Mouse (Mus musculus) hindbrain, embryonic 15.5 days (tissue): Measurements from ENCODE around the gene Arhgap22. TPM values are rescaled to one million over a fixed set of nuclear protein-coding genes. Genes with fewer than 3 reads are reported as not detected.

ENCODE experiments used
- ATAC-seq: fragments of 200-750 bp; cut with Nextera tagmentation; 2 replicates; pipeline ENCODE4 v1.8.0; 2017; ENCODE audit warnings: low read depth, moderate number of reproducible peaks, moderate TSS enrichment; ENCODE audit not compliant: low FRiP score
- H3K27ac ChIP-seq: fragments of 300-500 bp; sonication (generic); replicated peaks from 2 replicates; pipeline ENCODE4 v1.5.1; 2015; ENCODE audit warnings: mild to moderate bottlenecking, inconsistent platforms
- H3K27me3 ChIP-seq: fragments of 300-500 bp; sonication (generic); 2 replicates; pipeline ENCODE4 v1.6.1; 2015; ENCODE audit warnings: control low read depth, inconsistent platforms
- H3K36me3 ChIP-seq: fragments of 300-500 bp; sonication (generic); 2 replicates; pipeline ENCODE4 v1.6.1; 2015; ENCODE audit warnings: control low read depth, inconsistent platforms
- H3K4me1 ChIP-seq: fragments of 300-500 bp; sonication (generic); replicated peaks from 2 replicates; pipeline ENCODE4 v1.6.1; 2015; ENCODE audit warnings: control low read depth, inconsistent platforms
- H3K4me2 ChIP-seq: fragments of 300-500 bp; sonication (generic); 2 replicates; pipeline ENCODE4 v1.6.1; 2015; ENCODE audit warnings: moderate library complexity, mild to moderate bottlenecking, inconsistent platforms
- H3K4me3 ChIP-seq: fragments of 300-500 bp; sonication (generic); 2 replicates; pipeline ENCODE4 v1.5.1; 2015; ENCODE audit warnings: mild to moderate bottlenecking, inconsistent platforms
- H3K9ac ChIP-seq: fragments of 300-500 bp; sonication (generic); 2 replicates; pipeline ENCODE4 v1.6.1; 2015; ENCODE audit warnings: inconsistent platforms
- H3K9me3 ChIP-seq: fragments of 300-500 bp; sonication (generic); 2 replicates; pipeline ENCODE4 v1.6.1; 2016; ENCODE audit warnings: control low read depth, inconsistent platforms
- WGBS: fragments of 180-500 bp; shearing (Covaris S2); methylation state at CpG from one replicate; pipeline ENCODE4 v1.1.7; 2015; 5-methylcytosine and 5-hydroxymethylcytosine counted together
- polyA plus RNA-seq: library from polyadenylated mRNA; unstranded; fragments of >200 nt; fragmentation: Nextera tagmentation; extraction: Ambion mirVana; gene quantifications from 2 replicates; pipeline ENCODE4 v1.2.1, GENCODE M21; 2015

The Arhgap22 gene
- polyA plus RNA-seq, 1 experiment from 2014 or later: 2.6 TPM

- ATAC-seq: peak; percentile 51; the same call in 1 of the 2 replicates
- no peaks in the 10 kb centered on the region for H3K36me3 ChIP-seq
- 65% methylated on average over 16 of the region's 16 CpGs for WGBS
- H3K4me2 ChIP-seq: no peak overlapping the region
- H3K27ac ChIP-seq: no peak overlapping the region
- H3K4me1 ChIP-seq: peaks cover 8% of the 10 kb centered on the region; the same call in 1 of the 2 replicates
- H3K4me3 ChIP-seq: no peak overlapping the region
- no peaks in the 10 kb centered on the region for H3K27me3 ChIP-seq
- no peaks in the 10 kb centered on the region for H3K9me3 ChIP-seq
- H3K9ac ChIP-seq: no peak overlapping the region
These were observed 83.0 kb downstream of the Arhgap22 start for GRCm38 (mm10) chr14:33296698-33297341.

- 0 out of 2 replicates have a peak, but pooled peaks cover 2% of the 10 kb centered on the region for H3K27me3 ChIP-seq
- H3K36me3 ChIP-seq: no peaks in the 10 kb centered on the region
- no peak for ATAC-seq
- H3K9ac ChIP-seq: no peak overlapping the region
- H3K27ac ChIP-seq: no peak overlapping the region
- H3K9me3 ChIP-seq: no peaks in the 10 kb centered on the region
- peaks cover 8% of the 10 kb centered on the region; the same call in 1 of the 2 replicates for H3K4me1 ChIP-seq
- no peak overlapping the region for H3K4me2 ChIP-seq
- no peak overlapping the region for H3K4me3 ChIP-seq
- 28% methylated on average over 2 of the region's 2 CpGs for WGBS
These were observed 86.8 kb downstream of the Arhgap22 start for GRCm38 (mm10) chr14:33300591-33300990.

- peak; percentile 70 for ATAC-seq
- Histone ChIP-seq H3K9me3 (no peaks in the 10 kb centered on the region), H3K4me2 (no peak overlapping the region), H3K27ac (no peak overlapping the region), H3K36me3 (no peaks in the 10 kb centered on the region), H3K4me1 (no peaks in the 10 kb centered on the region), H3K9ac (no peak overlapping the region), H3K4me3 (no peak overlapping the region), H3K27me3 (0 out of 2 replicates have a peak, but pooled peaks cover 2% of the 10 kb centered on the region)
- WGBS: 24% methylated on average over 9 of the region's 9 CpGs
These were observed 89.6 kb downstream of the Arhgap22 start for GRCm38 (mm10) chr14:33303348-33303819.

DNA sequence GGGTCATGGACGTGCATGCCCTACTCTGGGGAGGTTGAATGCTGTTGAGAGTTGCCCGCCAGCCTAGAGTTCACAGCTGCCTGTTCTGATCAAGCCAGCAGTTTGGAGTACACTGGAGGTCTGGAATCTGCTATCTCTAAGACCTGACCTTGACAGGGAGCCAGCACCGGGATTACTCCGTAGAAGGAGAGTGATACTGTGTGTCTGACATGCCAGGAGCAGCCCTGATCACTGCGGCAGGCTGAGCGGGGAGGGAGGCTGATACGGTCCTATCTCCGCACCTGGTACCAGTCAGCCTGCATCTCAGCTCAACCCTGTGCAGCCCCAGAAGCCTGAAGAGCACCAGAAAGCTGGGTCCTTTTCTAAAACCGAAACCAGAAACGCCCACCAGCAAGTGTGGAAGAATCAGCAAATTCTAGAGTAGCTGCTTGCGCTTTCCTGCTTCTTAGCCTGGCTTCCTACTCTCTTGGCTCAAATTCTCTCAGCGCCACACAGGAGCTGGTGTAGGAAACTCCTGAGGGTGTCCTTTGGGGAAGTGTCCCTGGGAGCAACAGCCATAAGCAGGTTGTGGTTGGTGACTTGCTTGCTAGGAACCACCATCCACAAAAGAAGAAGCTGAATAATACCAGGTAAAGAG lies 91.9 kb downstream of the Arhgap22 start:
- WGBS: 83% methylated on average over 12 of the region's 12 CpGs

GRCm38 (mm10) chr14:33310719-33311118 lies 96.9 kb downstream of the Arhgap22 start:
- WGBS: 75% methylated on average over 4 of the region's 4 CpGs
- no peak for ATAC-seq

More for the DNA sequence above, 91.9 kb downstream of the Arhgap22 start:
- Histone ChIP-seq H3K27ac (no peak overlapping the region), H3K36me3 (no peaks in the 10 kb centered on the region), H3K4me1 (no peaks in the 10 kb centered on the region), H3K4me3 (no peak overlapping the region), H3K4me2 (no peak overlapping the region), H3K9ac (no peak overlapping the region), H3K9me3 (no peaks in the 10 kb centered on the region), H3K27me3 (0 out of 2 replicates have a peak, but pooled peaks cover 2% of the 10 kb centered on the region)
- no peak for ATAC-seq

GRCm38 (mm10) chr14:33312309-33312708 lies 98.5 kb downstream of the Arhgap22 start:
- Histone ChIP-seq H3K4me1 (no peaks in the 10 kb centered on the region), H3K9me3 (no peaks in the 10 kb centered on the region), H3K36me3 (no peaks in the 10 kb centered on the region), H3K4me2 (no peak overlapping the region), H3K9ac (no peak overlapping the region), H3K27me3 (no peaks in the 10 kb centered on the region), H3K27ac (no peak overlapping the region), H3K4me3 (no peak overlapping the region)
- no peak for ATAC-seq
- WGBS: 37% methylated on average over 4 of the region's 4 CpGs

More at GRCm38 (mm10) chr14:33310719-33311118, 96.9 kb downstream of the Arhgap22 start:
- Histone ChIP-seq H3K4me2 (no peak overlapping the region), H3K4me3 (no peak overlapping the region), H3K27me3 (no peaks in the 10 kb centered on the region), H3K27ac (no peak overlapping the region), H3K4me1 (no peaks in the 10 kb centered on the region), H3K9me3 (no peaks in the 10 kb centered on the region), H3K36me3 (no peaks in the 10 kb centered on the region), H3K9ac (no peak overlapping the region)

- Histone ChIP-seq H3K27ac (no peak overlapping the region), H3K36me3 (no peaks in the 10 kb centered on the region), H3K4me3 (no peak overlapping the region), H3K4me1 (0 out of 2 replicates have a peak, but pooled peaks cover 6% of the 10 kb centered on the region), H3K27me3 (peaks cover 9% of the 10 kb centered on the region; the same call in 1 of the 2 replicates), H3K9me3 (no peaks in the 10 kb centered on the region), H3K9ac (no peak overlapping the region), H3K4me2 (no peak overlapping the region)
- WGBS: 0% methylated on average over 4 of the region's 4 CpGs
- peak; percentile 55; the same call in 1 of the 2 replicates for ATAC-seq
These were observed 99.8 kb downstream of the Arhgap22 start for GRCm38 (mm10) chr14:33313624-33314023.

- H3K36me3 ChIP-seq: no peaks in the 10 kb centered on the region
- ATAC-seq: no peak
- no peaks in the 10 kb centered on the region for H3K9me3 ChIP-seq
- 51% methylated on average over 7 of the region's 7 CpGs for WGBS
- peaks cover 9% of the 10 kb centered on the region; the same call in 1 of the 2 replicates for H3K27me3 ChIP-seq
- no peak overlapping the region for H3K9ac ChIP-seq
- 0 out of 2 replicates have a peak, but pooled peaks cover 6% of the 10 kb centered on the region for H3K4me1 ChIP-seq
- H3K4me2 ChIP-seq: no peak overlapping the region
- no peak overlapping the region for H3K4me3 ChIP-seq
- H3K27ac ChIP-seq: no peak overlapping the region
These were observed 100.3 kb downstream of the Arhgap22 start for GRCm38 (mm10) chr14:33314160-33314559.

DNA sequence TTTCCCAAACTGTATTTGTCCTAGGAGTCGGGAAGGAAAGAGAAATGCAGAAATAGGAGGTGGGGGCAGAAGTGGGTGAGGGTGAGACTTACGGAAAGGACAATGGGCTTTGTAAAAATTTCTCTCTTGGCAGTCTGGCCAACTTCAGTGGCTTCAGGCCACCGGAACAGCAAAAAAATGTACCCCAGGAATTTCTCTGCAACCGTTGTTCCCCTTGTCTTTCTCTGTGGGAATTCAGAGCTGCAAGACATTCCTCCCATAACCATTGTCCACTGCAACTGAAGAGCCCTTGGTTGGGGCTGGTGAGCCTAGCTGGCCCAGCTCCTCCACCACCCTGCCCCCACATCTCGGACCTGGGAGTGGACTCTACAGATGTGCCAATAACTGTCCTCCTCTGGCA lies 101.3 kb downstream of the Arhgap22 start:
- Histone ChIP-seq H3K36me3 (no peaks in the 10 kb centered on the region), H3K4me3 (no peak overlapping the region), H3K27me3 (peaks cover 9% of the 10 kb centered on the region), H3K9me3 (no peaks in the 10 kb centered on the region), H3K4me2 (no peak overlapping the region), H3K9ac (no peak overlapping the region), H3K27ac (no peak overlapping the region), H3K4me1 (peaks cover 15% of the 10 kb centered on the region; the same call in 1 of the 2 replicates)
- ATAC-seq: no peak
- 41% methylated on average over 5 of the region's 5 CpGs for WGBS

DNA sequence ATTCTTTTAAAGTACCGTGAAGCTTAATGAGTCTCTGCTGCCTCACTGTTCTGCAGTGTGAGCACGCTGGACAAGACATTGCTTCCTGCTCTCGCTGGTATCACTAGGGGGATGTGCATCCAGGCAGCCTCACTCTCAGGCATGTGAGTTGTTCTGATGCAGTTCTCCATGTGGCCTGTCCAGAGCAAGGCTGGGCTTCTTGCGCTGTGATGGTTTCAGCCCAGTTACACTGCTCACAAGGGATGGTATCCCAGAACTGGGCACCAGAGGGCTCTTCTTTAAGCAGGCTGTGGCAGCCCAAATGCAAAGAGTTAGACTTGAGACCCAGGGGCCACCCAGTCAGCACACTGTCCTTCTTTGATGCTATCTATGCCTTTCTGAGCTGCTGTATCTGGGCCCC lies 101.9 kb downstream of the Arhgap22 start:
- Histone ChIP-seq H3K4me1 (peaks cover 21% of the 10 kb centered on the region; the same call in 1 of the 2 replicates), H3K4me2 (no peak overlapping the region), H3K27me3 (peaks cover 16% of the 10 kb centered on the region), H3K27ac (no peak overlapping the region), H3K36me3 (no peaks in the 10 kb centered on the region), H3K4me3 (no peak overlapping the region), H3K9ac (no peak overlapping the region), H3K9me3 (no peaks in the 10 kb centered on the region)
- ATAC-seq: no peak
- WGBS: 42% methylated on average over 4 of the region's 4 CpGs

- peaks cover 26% of the 10 kb centered on the region; the same call in 1 of the 2 replicates for H3K4me1 ChIP-seq
- H3K4me3 ChIP-seq: no peak overlapping the region
- no peak overlapping the region for H3K4me2 ChIP-seq
- no peak for ATAC-seq
- H3K27me3 ChIP-seq: peaks cover 28% of the 10 kb centered on the region
- no peaks in the 10 kb centered on the region for H3K36me3 ChIP-seq
- no peaks in the 10 kb centered on the region for H3K9me3 ChIP-seq
- no peak overlapping the region for H3K9ac ChIP-seq
- WGBS: 43% methylated on average over 6 of the region's 6 CpGs
- no peak overlapping the region for H3K27ac ChIP-seq
These were observed 104.1 kb downstream of the Arhgap22 start for GRCm38 (mm10) chr14:33317946-33318345.
